Mouse (Mus musculus) forebrain, embryonic 11.5 days (tissue): ENCODE measurements around the gene Fkbp2. TPM values are rescaled to one million over a fixed set of nuclear protein-coding genes. Genes with fewer than 3 reads are reported as not detected.
"Not testable (repeated sequence)": the region's sequence is repeated elsewhere in the genome, so short reads cannot be mapped to it uniquely, and the experiment has no call there.

Source experiments
- ATAC-seq: fragments of 200-750 bp; cut with Nextera tagmentation; replicated peaks from 2 replicates; pipeline ENCODE4 v1.8.0; 2017; ENCODE audit warnings: moderate TSS enrichment; ENCODE audit not compliant: low FRiP score
- DNase-seq: peaks from one replicate; pipeline ENCODE4 v3.0.0-alpha.2; 2017; ENCODE audit warnings: low spot score
- H3K27ac ChIP-seq: fragments of 300-500 bp; sonication (generic); 2 replicates; pipeline ENCODE4 v1.5.1; 2014; ENCODE audit warnings: low read depth, low read length
- H3K27me3 ChIP-seq: fragments of 300-500 bp; sonication (generic); 2 replicates; pipeline ENCODE4 v1.6.1; 2014; ENCODE audit warnings: mild to moderate bottlenecking, low read length, mixed read lengths; ENCODE audit not compliant: control insufficient read depth, insufficient read depth
- H3K36me3 ChIP-seq: fragments of 300-500 bp; sonication (generic); 2 replicates; pipeline ENCODE4 v1.6.1; 2014; ENCODE audit warnings: mild to moderate bottlenecking, low read length, moderate library complexity, mixed read lengths; ENCODE audit not compliant: control insufficient read depth, insufficient read depth
- H3K4me1 ChIP-seq: fragments of 300-500 bp; sonication (generic); replicated peaks from 2 replicates; pipeline ENCODE4 v1.6.1; 2014; ENCODE audit warnings: low read length, mixed read lengths; ENCODE audit not compliant: control insufficient read depth, insufficient read depth
- H3K4me2 ChIP-seq: fragments of 300-500 bp; sonication (generic); 2 replicates; pipeline ENCODE4 v1.6.1; 2014; ENCODE audit warnings: low read depth, mild to moderate bottlenecking, low read length, moderate library complexity, mixed read lengths; ENCODE audit not compliant: severe bottlenecking
- H3K4me3 ChIP-seq: fragments of 300-500 bp; sonication (generic); 2 replicates; pipeline ENCODE4 v1.5.1; 2014; ENCODE audit warnings: low read depth, low read length
- H3K9ac ChIP-seq: fragments of 300-500 bp; sonication (generic); 2 replicates; pipeline ENCODE4 v1.6.1; 2014; ENCODE audit warnings: low read length
- H3K9me3 ChIP-seq: fragments of 300-500 bp; sonication (generic); 2 replicates; pipeline ENCODE4 v1.6.1; 2016; ENCODE audit warnings: low read length, mixed read lengths; ENCODE audit not compliant: control insufficient read depth
- WGBS: fragments of 180-500 bp; shearing (Covaris S2); extraction: QIAGEN DNeasy Blood & Tissue Kit; methylation state at CpG from one replicate; pipeline ENCODE4 v1.1.7; 2014; 5-methylcytosine and 5-hydroxymethylcytosine counted together
- polyA plus RNA-seq: library from polyadenylated mRNA; unstranded; fragments of >200 nt; fragmentation: Nextera tagmentation; extraction: Ambion mirVana; gene quantifications from 2 replicates; pipeline ENCODE4 v1.2.1, GENCODE M21; 2014

The Fkbp2 gene
- polyA plus RNA-seq, 1 experiment from 2014 or later, result 65.4 TPM

DNA sequence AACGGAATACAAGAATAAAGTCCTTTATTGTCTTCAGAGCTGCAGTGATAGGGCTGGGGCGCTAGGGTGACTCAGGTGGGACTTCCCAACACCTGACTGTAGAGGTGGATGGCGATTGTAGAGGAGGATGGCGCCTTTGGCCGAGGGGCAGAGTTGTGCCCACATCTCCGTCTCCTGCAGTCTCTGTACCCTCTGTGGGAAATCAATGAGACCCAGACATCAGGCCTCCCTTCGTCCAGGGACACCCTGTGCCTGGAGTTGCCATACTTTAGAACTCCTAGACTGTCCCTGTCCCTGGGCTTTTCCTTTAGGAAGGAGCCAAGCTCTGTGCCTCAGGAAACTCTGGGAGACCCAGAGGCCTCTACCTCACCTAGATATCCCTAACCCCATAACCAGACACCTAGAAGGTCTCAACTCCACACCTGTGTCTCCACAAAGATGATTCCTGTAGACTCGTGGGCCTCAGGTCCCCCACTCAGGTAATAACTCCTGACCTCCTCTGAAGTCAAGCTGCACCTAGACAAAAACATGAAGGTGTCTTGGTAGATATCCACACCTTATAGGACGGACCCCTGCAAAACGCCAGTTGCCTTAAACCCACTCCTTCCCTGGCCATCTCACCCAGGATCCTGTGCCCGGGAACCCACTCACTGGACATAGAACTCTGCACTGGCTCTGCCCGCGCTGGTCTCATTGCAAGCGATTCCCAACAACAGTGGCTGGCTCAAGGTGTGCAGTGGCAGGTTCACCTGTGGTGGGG, 12.9 kb upstream of the Fkbp2 start:
- DNase-seq (no peak), ATAC-seq (no peak)
- H3K4me2 ChIP-seq, result peak overlapping the region; percentile 94
- H3K4me1 ChIP-seq, result peaks cover 18% of the 10 kb centered on the region
- no peaks in the 10 kb centered on the region for H3K36me3 ChIP-seq
- peak overlapping the region; percentile 52 for H3K4me3 ChIP-seq
- H3K27ac ChIP-seq, result peak overlapping the region; percentile 62
- H3K27me3 ChIP-seq, result no peaks in the 10 kb centered on the region
- no peaks in the 10 kb centered on the region for H3K9me3 ChIP-seq
- H3K9ac ChIP-seq, result peak overlapping the region; percentile 65
- WGBS, result 60% methylated on average over 14 of the region's 14 CpGs

DNA sequence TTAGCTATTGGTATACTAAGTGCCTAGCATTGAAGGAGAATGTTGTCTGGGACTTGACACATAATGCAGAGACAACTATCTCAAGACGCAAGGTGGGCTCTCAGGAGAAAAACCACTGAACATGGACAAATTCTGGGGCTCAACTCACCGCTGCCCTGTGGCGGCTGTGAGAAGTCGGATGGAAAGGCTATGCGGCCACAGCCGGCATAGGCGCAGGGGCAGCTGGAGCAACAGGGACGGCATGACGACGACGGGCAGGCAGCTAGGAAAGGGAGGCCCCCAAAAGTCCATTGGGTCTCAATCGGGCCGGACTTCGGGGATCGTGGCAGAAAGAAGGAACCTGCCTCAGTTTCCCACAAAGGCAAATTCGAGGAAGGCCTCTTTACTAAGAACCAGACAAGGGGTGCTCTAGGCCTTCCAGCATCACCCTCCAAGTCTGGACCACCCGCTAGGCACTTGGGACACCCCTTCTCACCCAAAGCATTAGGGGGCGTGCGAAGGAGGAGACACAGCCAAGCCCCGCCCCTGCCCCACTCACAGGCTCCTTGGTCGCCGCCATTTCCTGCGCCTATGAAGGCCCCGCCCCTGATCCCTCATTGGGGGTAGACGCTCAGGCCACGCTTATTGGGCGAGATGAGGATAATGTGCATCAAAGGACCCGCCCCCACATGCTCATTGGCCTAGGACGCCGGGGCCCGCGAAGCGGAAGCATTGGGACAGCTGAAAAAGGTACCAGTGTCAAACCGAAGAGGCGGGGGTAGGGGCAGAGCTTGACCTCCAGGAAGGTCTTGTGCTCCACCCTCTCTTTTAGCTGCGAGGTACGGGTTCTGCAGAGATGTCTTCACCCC, 11.9 kb upstream of the Fkbp2 start, which contains the start of gene Dnajc4:
Gene Dnajc4, minus strand, starts transcription at position 562 of the 848 bp plus-strand sequence.
- H3K27ac ChIP-seq, result peak within 1 kb of the TSS; percentile 62

DNA sequence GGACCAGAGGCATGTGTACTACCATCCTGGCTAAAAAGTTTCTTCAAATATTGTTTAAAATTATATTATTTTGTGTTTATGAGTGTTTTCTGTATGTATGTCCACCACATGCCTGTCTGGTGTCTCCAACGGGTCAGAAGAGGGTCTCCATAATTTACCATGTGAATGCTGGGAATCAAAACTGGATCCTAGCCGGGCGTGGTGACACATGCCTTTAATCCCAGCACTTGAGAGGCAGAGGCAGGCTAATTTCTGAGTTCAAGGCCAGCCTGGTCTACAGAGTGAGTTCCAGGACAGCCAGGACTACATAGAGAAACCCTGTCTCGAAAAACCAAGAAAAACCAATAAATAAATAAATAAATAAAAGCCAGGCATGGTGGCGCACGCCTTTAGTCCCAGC, 10.9 kb upstream of the Fkbp2 start:
- H3K27ac ChIP-seq, H3K36me3 ChIP-seq, H3K27me3 ChIP-seq, DNase-seq, H3K4me3 ChIP-seq, H3K4me2 ChIP-seq, H3K9me3 ChIP-seq, H3K9ac ChIP-seq, ATAC-seq: not testable (repeated sequence)
- WGBS, result 91% methylated on average over 6 of the region's 6 CpGs
- H3K4me1 ChIP-seq, result peaks cover 25% of the 10 kb centered on the region

More for the DNA sequence above, 11.9 kb upstream of the Fkbp2 start, which contains the start of gene Dnajc4:
- no peaks in the 10 kb centered on the region for H3K27me3 ChIP-seq
- DNase-seq (peak; percentile 98), ATAC-seq (peak; percentile 93)
- H3K36me3 ChIP-seq, result no peaks in the 10 kb centered on the region
- peak within 1 kb of the TSS; percentile 94 for H3K4me2 ChIP-seq
- no peaks in the 10 kb centered on the region for H3K9me3 ChIP-seq
- peak within 1 kb of the TSS; percentile 52 for H3K4me3 ChIP-seq
- WGBS, result 3% methylated on average over 37 of the region's 37 CpGs
- H3K9ac ChIP-seq, result peak within 1 kb of the TSS; percentile 65
- H3K4me1 ChIP-seq, result peaks cover 22% of the 10 kb centered on the region

DNA sequence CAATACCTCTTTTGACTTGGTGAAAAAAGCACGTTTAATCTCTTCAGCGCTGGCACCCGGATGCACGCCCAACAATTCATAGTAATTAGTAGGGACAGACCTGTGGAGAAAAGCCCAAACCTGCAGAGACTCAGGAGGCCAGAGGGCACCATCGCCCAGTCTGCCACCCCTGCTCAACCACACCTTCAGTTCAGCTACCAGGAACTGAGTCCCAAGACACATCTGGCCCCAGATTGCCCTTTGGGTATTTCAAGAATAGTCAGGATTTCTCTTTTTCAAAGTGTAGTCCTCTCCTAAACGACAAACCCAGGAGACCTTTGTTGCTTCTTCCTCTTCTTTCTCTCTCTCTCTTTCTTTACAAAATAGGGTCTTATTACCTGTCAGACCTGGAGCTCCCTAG, 10.4 kb upstream of the Fkbp2 start:
- no peak overlapping the region for H3K27ac ChIP-seq
- no peaks in the 10 kb centered on the region for H3K36me3 ChIP-seq
- WGBS, result 87% methylated on average over 6 of the region's 6 CpGs
- no peaks in the 10 kb centered on the region for H3K27me3 ChIP-seq
- DNase-seq, result no peak
- no peak overlapping the region for H3K9ac ChIP-seq
- no peak overlapping the region for H3K4me2 ChIP-seq
- no peak for ATAC-seq
- H3K4me1 ChIP-seq, result peaks cover 24% of the 10 kb centered on the region
- no peak overlapping the region for H3K4me3 ChIP-seq
- H3K9me3 ChIP-seq, result no peaks in the 10 kb centered on the region

DNA sequence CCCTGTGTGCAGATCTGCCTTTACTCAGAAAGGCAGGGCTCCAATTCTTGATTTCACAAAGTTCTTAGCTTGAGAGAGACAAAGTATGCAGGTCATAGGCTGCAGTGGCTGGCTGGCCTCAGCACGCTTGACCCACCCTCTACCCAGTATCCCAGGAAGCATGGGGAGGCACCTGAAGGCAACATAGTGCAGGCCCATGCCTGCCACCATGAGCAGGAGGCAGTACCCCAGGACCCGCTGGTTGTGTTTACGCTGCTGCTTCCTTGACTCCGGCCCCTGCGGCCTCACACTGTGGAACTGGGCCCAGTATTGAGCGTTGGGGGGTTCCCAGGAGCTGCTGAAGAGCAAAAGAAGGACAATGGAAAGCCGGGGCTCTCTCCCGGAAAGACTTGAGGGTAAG, 8.9 kb upstream of the Fkbp2 start:
- Histone ChIP-seq H3K4me3 (no peak overlapping the region), H3K27ac (no peak overlapping the region), H3K27me3 (no peaks in the 10 kb centered on the region), H3K4me1 (peaks cover 16% of the 10 kb centered on the region), H3K36me3 (peaks cover 3% of the 10 kb centered on the region; the same call in 1 of the 2 replicates), H3K9ac (no peak overlapping the region), H3K9me3 (no peaks in the 10 kb centered on the region), H3K4me2 (no peak overlapping the region)
- DNase-seq (no peak), ATAC-seq (no peak)
- WGBS, result 83% methylated on average over 8 of the region's 8 CpGs

DNA sequence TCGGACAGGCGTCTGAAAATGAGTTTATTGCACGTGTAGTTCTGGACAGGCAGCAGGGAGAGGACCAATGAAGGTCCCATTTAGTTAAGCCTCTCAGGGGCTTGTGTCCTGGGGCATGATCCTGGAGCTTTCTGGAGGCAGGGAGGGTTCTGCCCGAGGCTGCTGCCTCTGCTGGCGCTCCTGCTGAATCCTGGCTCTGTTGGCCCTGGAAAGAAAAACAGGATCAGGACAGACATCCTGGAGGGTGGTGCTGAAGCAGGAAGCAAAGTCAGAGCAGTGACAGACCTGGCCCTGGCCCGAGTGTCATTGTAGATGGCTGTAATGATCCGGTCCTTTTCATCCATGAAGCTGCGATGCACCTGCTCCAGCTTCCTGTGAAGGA, 7.6 kb upstream of the Fkbp2 start:
- Histone ChIP-seq H3K4me3 (peak overlapping the region; percentile 87), H3K9ac (peak overlapping the region; percentile 89), H3K27ac (0 out of 2 replicates have a peak overlapping the region, but pooled peaks have one; percentile 12), H3K9me3 (no peaks in the 10 kb centered on the region), H3K36me3 (peaks cover 3% of the 10 kb centered on the region; the same call in 1 of the 2 replicates), H3K27me3 (no peaks in the 10 kb centered on the region), H3K4me2 (peak overlapping the region; percentile 96), H3K4me1 (peaks cover 12% of the 10 kb centered on the region)
- WGBS, result 8% methylated on average over 8 of the region's 8 CpGs
- no peak for DNase-seq
- ATAC-seq, result peak; percentile 4; the same call in 1 of the 2 replicates

DNA sequence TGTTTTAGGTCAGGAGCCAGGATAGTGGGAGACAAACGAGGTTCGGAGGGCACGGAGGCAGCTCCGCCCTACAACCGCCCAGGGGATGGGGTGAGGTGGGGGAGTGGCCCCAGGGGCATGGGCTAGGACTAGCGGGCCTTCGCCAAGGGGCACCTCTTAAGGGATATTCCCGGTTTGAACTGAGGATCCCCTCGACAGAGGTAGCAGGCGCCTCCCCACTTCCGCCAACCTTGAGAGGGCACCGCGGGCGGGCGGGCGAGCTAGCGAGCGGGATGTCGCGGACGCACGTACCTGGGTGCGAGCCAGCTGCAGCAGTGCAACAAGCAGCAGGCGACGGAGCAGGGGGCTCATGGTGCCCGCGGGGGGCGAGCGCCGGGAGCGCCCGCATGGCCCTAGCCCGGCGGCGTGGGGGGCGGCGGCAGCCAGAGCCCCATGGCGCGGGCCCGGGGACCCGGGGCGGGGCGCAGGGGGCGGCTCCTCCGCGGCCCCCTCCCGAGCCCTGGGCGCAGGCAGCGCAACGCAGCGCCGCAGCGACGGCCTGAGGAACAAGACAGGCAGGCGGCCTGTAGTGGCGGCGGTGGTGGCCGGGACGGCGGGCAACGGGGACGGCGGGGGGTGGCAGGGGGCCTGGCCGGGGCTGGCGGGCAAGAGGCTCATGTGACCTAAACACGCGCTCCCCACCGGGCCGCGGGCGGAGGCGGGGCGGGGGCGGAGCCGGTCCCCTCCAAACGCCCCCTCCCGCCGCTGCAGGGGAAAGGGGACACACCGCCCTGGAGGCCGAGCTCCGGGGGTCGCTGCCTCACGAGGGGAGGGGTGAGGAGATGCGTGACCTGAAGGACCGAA, 7.0 kb upstream of the Fkbp2 start, which contains the start of gene Vegfb:
Gene Vegfb, minus strand, starts transcription at position 591 of the 843 bp plus-strand sequence.
- H3K9me3 ChIP-seq, result no peaks in the 10 kb centered on the region
- H3K27me3 ChIP-seq, result no peaks in the 10 kb centered on the region
- WGBS, result 1% methylated on average over 75 of the region's 85 CpGs
- H3K36me3 ChIP-seq, result peaks cover 3% of the 10 kb centered on the region; the same call in 1 of the 2 replicates
- ATAC-seq, result peak; percentile 60
- peak within 1 kb of the TSS; percentile 96 for H3K4me2 ChIP-seq
- peak; percentile 84 for DNase-seq
- H3K4me3 ChIP-seq, result peak within 1 kb of the TSS; percentile 87
- H3K9ac ChIP-seq, result peak within 1 kb of the TSS; percentile 89
- H3K27ac ChIP-seq, result peak within 1 kb of the TSS; percentile 72
- H3K4me1 ChIP-seq, result peaks cover 10% of the 10 kb centered on the region
